Mouse (Mus musculus) ovary, adult 2 months (tissue): ENCODE data around the gene Ypel5. TPM values are rescaled to one million over a fixed set of nuclear protein-coding genes. Genes with fewer than 3 reads are reported as not detected.

Source experiments
- polyA plus RNA-seq: library from polyadenylated mRNA; depleted of rRNA; stranded (reverse); fragments of >200 nt; gene quantifications from 2 replicates; pipeline ENCODE4 v1.2.3, GENCODE M21; 2012; rRNA removed

Gene Ypel5
- polyA plus RNA-seq, result 8.6 and 8.9 TPM in 2 replicates

DNA sequence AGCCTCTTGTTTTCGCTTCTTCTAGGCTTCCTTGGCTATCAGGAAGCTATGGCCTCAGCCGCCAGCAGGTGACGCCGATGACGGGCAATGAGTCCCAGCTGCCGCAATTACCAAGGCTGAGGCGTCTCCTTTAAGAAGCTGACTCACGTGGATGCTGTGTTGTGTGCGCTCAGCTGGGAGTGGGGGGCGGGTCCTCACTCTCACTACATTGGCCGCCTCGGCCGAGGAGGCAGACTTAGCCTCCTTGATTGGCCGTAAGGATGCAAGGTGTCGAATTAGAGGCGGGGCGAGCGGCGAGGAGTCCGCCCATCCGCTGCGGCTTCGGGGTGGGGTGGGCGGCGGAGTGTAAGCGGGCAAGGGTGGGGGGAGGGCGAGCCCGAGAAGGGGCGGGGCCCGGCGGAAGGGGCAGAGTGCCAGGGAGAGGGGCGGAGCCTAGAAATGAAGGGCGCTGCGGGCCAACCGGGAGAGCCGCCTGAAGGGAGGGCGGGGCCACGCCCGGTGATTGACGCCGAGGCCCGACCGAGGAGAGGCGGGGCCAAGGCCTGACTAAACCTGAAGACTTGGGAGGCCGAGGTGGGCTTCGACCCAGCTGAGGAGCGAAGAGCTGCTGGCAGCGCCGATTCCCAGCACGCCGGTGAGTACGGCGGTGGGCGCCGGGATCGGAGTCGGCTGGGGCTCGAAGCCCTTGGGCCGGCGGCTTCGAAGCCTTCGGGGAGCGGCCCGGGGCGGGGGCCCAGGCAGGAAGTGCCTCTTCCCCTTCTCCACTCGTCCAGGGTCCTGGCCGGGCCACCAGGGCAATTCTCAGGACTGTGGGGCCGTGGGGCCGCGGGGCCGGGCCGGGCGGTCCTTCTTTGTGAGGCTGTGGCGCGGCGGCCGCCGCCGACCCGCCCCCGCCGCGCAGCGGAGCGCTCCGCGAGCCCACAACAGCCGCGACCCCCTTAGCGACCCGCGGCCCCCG lies at the start of gene Ypel5:
Gene Ypel5 (plus strand): TSS at position 296 of the 958 bp plus-strand sequence.

Other genes starting within 250 kb of the Ypel5 start
- 0.02 and 0.03 TPM in 2 replicates for gene Alk, start 231.8 kb upstream of the Ypel5 start, polyA plus RNA-seq
- 106 and 107 TPM in 2 replicates for gene Lbh, start 81.9 kb downstream of the Ypel5 start, polyA plus RNA-seq